Mouse (Mus musculus): ENCODE measurements around the gene Sox6.
A peak's percentile ranks its signal among the peaks of the same experiment; 100 is the strongest.

Sox6 gene

GRCm38 (mm10) chr7:115891482-115891881 lies 147.1 kb downstream of the Sox6 start:
- no peak for DNase-seq (ENCODE audit: low spot score)

- no peak for DNase-seq (ENCODE audit: low spot score)
Observed at GRCm38 (mm10) chr7:115889926-115890325, 148.7 kb downstream of the Sox6 start.

GRCm38 (mm10) chr7:115888561-115888960 lies 150.0 kb downstream of the Sox6 start:
- DNase-seq (ENCODE audit: low spot score): no peak

- no peak for DNase-seq (ENCODE audit: low spot score)
Observed at GRCm38 (mm10) chr7:115888120-115888519, 150.5 kb downstream of the Sox6 start.

- no peak for DNase-seq (ENCODE audit: low spot score)
Observed at GRCm38 (mm10) chr7:115872903-115873302, 165.7 kb downstream of the Sox6 start.

- DNase-seq (ENCODE audit: low spot score): no peak
Observed at GRCm38 (mm10) chr7:115868504-115868903, 170.1 kb downstream of the Sox6 start.

- peak; percentile 17 for DNase-seq (ENCODE audit: low spot score)
Observed at GRCm38 (mm10) chr7:115867518-115868270, 170.9 kb downstream of the Sox6 start.

GRCm38 (mm10) chr7:115866698-115867500 lies 171.7 kb downstream of the Sox6 start:
- DNase-seq (ENCODE audit: low spot score): no peak

GRCm38 (mm10) chr7:115865979-115866697 lies 172.5 kb downstream of the Sox6 start:
- DNase-seq (ENCODE audit: low spot score): no peak

- no peak for DNase-seq (ENCODE audit: low spot score)
Observed at GRCm38 (mm10) chr7:115865231-115865630, 173.4 kb downstream of the Sox6 start.

- DNase-seq (ENCODE audit: low spot score): no peak
Observed at GRCm38 (mm10) chr7:115864411-115864810, 174.2 kb downstream of the Sox6 start.

GRCm38 (mm10) chr7:115859691-115860401 lies 178.8 kb downstream of the Sox6 start:
- no peak for DNase-seq (ENCODE audit: low spot score)

- no peak for DNase-seq (ENCODE audit: low spot score)
Observed at GRCm38 (mm10) chr7:115851131-115851530, 187.5 kb downstream of the Sox6 start.

- no peak for DNase-seq (ENCODE audit: low spot score)
Observed at GRCm38 (mm10) chr7:115845791-115846366, 192.7 kb downstream of the Sox6 start.

GRCm38 (mm10) chr7:115844910-115845309 lies 193.7 kb downstream of the Sox6 start:
- no peak for DNase-seq (ENCODE audit: low spot score)

- no peak for DNase-seq (ENCODE audit: low spot score)
Observed at GRCm38 (mm10) chr7:115844431-115844830, 194.2 kb downstream of the Sox6 start.

- no peak for DNase-seq (ENCODE audit: low spot score)
Observed at GRCm38 (mm10) chr7:115842251-115842650, 196.3 kb downstream of the Sox6 start.

GRCm38 (mm10) chr7:115840613-115841012 lies 198.0 kb downstream of the Sox6 start:
- DNase-seq (ENCODE audit: low spot score): no peak

- DNase-seq (ENCODE audit: low spot score): no peak
Observed at GRCm38 (mm10) chr7:115835005-115835404, 203.6 kb downstream of the Sox6 start.

- DNase-seq (ENCODE audit: low spot score): no peak
Observed at GRCm38 (mm10) chr7:115833701-115834100, 204.9 kb downstream of the Sox6 start.
